Mouse (Mus musculus) granulocyte monocyte progenitor cell, adult 5-6 weeks (primary cell): ENCODE measurements around the gene Hist1h4a. TPM values are rescaled to one million over a fixed set of nuclear protein-coding genes. Genes with fewer than 3 reads are reported as not detected.

ENCODE experiments used
- ATAC-seq: replicated peaks from 2 replicates; pipeline ENCODE4 v1.8.0; 2016; ENCODE audit warnings: mild to moderate bottlenecking, moderate TSS enrichment, inconsistent platforms; ENCODE audit not compliant: poor library complexity, severe bottlenecking
- total RNA-seq, 2 experiments: library from RNA; stranded (forward) in 1 of 2; stranded (reverse) in 1 of 2; fragments of 200-712, 200-1000 nt in 1 of 2; fragments of >200 nt in 1 of 2; fragmentation: Nextera tagmentation in 1 of 2; gene quantifications; 2 replicates each; pipeline ENCODE4 v1.2.3; 2014 to 2017

Gene Hist1h4a
- total RNA-seq, 2 experiments from 2014 or later = 9.3 to 657 TPM

DNA sequence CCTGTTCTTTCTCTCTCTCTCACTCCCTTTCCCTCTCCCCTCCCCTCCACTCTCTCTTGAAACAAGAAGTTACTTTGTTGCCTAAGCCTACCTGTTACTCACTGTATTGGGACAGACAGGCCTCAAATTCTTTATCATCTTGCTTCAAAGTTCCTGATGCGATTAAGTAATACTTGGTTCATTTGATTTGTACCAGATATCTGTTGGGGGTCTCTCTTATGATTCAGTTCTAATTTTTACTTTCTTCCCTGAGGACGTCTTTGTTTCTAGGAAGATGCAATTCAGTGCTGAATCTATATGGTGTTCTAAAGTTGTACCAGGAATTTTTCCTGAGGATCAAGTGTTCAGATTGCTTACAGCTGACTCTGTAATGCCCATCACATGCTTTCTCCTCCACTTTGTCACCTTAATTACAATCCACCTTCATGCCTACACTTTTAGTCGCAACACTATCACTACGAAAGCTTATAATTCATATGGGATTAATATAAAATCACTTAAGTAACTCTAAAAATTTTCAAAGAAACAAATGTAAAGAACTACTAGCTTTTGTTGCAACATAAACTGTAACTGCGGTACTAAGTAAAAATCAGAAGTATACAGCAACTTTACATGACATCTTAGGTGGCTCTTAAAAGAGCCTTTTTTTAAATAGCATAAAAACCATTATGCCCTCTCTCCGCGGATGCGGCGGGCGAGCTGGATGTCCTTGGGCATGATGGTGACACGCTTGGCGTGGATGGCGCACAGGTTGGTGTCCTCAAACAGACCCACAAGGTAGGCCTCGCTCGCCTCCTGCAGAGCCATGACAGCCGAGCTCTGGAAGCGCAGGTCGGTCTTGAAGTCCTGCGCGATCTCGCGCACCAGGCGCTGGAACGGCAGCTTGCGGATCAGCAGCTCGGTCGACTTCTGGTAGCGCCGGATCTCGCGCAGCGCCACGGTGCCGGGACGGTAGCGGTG, 16.3 kb downstream of the Hist1h4a start:
- 0 out of 2 replicates have a peak, but pooled peaks have one; percentile 8 for ATAC-seq

DNA sequence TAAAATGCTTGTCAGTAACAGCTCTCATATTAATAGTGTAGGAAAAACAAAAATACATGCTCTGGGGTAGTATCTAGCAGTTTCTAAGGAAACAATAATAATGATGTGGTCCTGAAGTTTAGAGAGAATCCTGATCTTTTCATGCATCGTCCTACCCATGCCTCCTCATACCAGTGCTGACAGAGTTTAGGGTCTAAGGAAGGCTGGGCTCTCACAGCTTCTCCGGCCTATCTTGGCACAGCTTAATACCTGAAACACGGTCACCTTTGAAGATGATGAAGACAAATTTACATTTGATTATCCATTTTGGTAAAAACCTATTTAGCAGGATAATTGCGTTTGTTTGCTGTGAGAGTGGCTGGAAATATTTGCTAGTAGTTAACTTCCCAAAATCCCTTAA, 17.1 kb downstream of the Hist1h4a start:
- ATAC-seq = no peak

DNA sequence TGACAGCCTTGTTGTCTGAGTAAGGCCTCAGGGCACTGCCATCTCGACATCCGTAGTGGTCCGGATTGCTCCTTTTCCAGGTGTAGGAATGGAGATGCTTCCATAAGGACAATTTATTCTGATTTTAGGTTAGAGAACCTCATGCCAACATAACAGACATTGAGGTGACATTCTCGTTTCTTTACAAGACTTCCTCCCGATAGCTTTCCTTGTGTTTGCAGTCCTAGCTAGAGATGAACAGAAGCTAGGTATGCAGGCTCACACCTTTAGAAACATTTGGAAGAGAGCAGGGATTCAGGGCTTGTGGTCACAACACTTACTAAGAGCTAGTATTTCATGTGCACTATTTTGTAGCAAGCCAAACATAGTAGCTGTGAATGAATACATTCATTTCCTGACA, 17.8 kb downstream of the Hist1h4a start:
- no peak for ATAC-seq

DNA sequence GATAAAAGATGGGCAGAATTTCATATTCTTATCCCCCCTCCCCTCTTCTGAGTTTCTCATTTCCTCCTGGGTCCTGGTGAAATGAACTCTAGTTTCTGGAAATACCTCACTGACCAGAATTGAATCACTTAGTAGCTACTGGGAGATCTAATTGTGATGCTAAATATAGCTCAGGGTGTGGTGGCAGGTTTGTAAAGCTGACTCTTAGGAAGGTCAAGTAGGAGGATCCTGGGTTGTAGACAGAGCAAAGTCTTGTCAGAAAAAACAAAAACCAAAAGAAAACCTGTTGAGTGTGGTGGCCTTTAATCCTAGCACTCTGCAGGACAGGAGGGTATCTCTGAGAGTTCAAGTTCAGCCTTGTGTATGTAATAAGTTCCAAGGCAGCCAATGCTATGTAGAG, 19.0 kb downstream of the Hist1h4a start:
- ATAC-seq = no peak

DNA sequence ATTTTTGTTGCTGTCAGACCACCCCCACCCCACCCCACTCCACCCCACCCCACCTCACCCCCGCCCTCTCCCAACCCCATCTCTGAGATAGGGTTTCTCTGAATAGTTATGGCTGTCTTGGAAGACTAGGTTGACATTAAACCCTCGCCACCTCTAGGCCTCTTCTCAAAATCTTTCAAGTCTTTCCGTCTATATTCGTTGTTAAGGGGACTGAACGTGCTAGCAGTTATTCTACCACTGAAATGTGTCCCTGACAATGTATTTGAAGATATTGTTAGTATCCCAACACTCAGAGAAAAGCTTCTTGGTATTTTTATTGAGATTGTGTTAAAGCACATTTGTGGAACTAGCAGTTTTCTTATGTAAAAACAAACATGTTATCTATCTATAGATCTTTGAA, 20.1 kb downstream of the Hist1h4a start:
- ATAC-seq = no peak

DNA sequence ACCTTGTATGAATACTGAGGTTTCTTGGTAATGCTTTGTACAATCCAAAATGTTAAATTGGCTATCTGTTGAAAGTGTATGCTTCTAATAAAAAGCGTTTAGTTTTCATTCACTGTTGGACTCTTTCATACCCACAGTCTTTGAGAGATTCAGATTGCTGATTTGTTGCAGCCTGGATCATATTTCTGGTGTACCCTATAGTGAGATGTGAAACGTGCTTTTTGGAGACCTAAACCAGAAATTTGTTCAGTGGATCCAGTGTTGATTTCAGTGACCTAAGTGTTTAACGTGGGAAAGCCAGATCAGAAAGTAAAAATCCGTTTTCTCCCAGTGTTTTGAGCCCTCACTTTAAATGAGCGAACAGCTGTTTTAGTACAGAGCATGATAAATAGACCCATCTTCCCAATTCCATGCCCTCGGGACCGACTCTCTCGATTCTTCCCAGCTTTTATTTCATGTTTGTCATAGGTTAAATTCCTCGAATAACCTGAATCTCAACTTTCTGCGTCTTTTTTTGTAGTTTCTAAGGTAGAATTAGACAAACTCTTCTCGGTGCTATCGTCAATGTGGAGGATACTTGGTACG, 20.7 kb downstream of the Hist1h4a start:
- ATAC-seq = no peak

DNA sequence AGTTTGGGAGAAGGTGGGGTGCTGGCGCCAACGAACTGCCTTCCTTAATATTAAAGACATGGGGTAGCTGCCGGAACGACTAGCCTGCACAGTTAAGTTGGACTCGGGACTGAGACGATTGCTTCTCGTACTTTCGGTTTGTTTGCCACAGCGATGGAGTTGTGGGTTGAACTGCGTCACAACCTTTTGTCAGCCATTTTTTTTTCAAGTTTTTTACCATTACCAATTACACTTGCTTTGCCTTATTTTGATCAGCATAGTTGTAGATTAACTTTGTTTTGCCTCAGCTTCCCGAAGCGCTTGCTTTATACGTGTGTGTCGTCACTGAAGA, 21.1 kb downstream of the Hist1h4a start:
- ATAC-seq = no peak

DNA sequence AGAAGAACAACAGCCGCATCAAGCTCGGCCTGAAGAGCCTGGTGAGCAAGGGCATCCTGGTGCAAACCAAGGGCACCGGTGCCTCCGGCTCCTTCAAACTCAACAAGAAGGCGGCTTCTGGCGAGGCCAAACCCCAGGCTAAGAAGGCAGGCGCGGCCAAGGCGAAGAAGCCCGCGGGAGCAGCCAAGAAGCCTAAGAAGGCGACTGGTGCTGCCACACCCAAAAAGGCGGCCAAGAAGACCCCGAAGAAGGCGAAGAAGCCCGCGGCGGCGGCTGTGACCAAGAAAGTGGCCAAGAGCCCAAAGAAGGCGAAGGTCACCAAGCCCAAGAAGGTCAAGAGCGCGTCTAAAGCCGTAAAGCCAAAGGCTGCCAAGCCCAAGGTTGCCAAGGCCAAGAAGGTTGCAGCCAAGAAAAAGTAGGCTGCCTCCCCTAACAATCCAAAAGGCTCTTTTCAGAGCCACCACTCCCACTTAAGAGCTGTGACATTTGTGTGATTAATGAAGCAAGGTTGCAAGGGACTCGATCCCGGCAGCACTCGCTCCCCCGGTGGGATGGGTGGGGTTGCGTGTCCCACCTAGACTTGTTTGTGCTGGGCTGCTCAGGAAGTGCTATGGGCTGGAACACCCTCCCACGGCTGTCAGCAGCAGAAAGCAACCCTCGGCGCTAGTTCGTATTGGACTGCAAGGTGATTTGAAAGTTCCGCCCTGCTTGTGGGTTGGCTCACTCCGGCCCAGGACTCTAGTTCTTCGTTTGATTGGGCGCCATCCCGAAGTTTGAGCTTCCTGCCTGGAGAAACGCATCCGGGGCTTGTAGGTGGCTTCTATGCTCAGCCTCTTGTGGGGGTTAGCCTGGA, 21.7 kb downstream of the Hist1h4a start:
- ATAC-seq = peak; percentile 72

DNA sequence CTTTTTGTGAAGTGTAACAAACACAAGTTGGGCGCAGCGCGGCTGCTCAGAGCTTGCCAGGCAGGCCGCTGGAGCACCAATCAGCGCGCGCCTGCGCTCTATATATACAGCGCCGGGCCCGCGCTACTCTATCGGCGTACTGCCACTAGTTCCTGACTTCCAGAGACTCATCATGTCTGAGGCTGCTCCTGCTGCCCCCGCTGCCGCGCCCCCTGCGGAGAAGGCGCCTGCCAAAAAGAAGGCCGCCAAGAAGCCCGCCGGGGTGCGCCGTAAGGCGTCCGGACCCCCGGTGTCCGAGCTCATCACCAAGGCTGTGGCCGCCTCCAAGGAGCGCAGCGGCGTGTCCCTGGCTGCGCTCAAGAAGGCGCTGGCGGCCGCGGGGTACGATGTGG, 22.4 kb downstream of the Hist1h4a start, which contains the start of gene Hist1h1c:
Gene Hist1h1c (plus strand): TSS at position 132 of the 392 bp plus-strand sequence.
- ATAC-seq = peak; percentile 68

DNA sequence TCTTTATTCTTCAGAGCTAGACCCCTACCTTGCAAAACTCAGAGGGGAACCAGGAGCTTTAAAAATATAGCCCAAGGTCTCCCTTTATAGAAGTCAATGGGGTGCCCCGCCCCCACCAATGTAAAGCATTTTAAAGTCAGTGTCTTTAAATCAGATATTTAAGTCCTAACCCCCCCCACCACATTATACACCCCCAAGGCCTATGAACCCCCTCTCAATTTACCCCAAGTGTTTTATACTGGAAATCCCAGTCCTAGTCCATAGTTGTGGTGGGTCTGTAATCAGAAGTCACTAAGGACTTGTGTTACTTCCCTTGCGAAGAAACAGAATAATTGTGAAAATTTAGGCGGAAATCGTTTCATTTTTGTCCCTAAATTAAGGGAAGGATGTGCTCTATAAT, 23.0 kb downstream of the Hist1h4a start:
- no peak for ATAC-seq

DNA sequence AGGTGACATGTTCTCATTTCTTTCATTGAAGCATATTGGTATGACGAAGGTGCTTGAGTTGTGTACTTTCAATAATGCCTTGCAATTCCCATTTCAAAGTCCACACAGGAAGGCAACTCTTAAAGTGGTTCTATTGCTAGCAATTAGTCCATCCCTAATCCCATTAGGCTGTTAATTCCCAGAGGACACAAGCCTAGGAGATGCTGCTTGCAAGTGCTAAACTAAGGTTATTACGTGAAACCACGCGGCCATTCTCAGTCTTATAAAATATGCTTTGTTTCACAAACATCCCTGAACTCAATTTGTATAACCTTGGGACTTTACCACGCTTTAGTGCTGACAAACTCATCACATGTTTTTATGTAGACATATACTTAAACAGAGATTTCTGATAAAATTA, 23.9 kb downstream of the Hist1h4a start:
- no peak for ATAC-seq

DNA sequence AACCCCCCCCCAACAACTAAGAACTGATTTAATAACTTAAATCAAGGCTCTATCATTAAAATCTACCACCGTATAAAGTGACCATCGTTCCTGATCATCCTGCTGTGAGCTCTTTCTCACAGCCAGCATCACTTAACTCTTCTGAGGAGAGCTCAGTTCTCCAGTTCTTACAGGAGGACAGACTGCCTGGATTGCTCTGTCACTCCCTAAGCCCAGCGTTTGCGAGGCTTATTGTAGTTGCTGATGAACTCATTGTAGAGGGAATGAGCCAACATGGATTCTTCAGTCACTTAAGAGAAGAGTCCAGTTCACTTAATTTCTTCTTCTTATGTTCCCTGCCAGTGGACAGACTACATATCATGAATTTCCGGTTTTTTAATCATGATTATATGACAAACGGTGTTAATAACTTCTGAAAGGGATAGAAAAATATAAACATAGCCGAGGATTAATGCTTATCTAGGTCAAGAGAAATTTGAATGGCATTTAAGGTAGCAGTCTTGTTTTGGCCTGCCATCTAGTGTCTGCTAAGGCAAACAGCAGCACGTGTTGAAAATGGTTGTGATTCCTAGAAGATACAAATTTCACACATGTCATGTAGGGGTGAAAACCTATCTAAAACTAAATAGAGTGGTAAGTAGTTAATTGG, 28.8 kb downstream of the Hist1h4a start:
- ATAC-seq = peak; percentile 66; the same call in 1 of the 2 replicates

DNA sequence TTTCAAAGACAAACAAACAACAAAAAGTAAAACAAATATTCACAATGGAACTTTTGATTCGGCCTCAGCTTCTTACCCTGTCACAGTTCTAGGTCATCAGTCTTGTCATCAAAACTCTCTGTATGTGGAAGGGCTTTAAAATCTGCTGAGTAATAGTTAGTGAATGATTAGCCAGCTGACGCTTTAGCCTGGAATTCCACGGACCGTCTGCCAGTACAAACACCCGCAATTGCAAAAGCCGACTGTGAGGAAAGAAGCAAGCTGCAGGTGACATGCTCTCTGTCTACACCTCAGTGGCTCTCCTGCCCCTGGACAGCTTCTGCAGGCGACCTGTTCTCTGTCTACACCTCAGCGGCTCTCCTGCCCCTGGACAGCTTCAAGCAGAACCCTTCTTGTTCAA, 30.6 kb downstream of the Hist1h4a start:
- no peak for ATAC-seq

DNA sequence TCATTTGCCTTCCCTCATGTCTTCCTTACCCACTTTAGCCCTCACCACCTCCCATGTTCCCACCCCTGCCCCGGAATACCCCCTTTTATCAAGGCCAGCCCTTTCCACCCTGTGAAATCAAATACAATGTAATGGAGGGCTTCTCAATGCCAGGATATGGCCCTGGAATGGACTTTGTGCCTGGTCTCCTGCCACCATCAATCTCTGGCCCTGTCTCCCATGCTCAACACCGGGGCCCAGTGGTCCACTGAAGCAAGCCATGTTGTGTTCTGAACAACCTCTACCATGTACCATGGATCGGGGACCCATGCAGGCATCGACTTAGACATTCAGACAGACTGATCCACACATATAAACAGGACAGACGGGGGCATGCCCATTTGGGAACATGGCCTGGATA, 31.3 kb downstream of the Hist1h4a start:
- no peak for ATAC-seq

DNA sequence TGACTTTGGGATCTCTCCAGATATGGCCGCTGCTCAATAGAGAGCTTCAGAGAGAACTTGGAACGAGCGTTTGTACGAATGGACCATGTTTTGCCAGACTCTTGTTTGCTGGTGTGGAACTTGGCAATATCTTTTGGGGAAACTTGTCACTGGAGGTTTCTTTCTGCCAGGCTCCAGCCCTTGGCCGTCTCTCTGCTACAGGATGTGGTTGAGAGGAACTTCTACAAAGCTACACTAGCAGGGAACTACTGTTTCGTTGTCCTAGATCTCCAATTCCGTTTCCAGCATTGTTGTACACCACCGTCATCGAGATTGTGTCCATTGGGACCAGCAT, 31.9 kb downstream of the Hist1h4a start:
- peak; percentile 76 for ATAC-seq

DNA sequence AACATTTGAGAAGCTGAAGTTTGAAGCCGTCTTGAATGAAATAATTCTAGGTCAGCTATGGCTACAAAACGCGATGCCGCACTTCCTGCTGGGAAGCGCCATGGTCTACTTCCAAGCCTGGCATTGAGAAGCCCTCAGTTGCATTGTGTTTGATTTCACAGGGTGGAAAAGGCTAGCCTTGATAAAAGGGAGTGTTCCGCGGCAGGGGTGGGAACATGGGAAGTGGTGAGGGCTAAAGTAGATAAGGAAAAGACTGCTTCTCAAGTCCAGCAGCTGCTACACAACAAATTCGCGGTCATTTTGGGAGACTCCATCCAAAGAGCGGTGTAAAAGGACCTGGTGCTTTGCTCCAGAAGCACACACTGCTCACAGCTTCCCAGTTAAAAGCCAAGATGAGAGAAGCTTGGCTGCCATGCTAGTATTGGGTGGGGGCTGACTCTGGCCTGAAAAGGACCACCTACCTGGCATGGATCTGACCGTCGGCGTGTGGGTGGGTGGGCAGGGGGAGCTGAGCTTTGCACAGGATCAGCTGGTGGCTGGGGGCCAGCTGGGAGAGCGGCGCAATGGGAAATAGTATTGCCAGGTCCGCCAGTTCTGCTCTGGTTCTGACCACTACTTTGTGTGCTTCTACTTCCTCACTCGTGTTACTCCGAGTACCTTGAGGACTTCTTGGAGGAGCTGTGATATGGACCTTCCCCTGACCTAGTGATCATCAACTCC, 32.4 kb downstream of the Hist1h4a start:
- ATAC-seq = peak; percentile 34

DNA sequence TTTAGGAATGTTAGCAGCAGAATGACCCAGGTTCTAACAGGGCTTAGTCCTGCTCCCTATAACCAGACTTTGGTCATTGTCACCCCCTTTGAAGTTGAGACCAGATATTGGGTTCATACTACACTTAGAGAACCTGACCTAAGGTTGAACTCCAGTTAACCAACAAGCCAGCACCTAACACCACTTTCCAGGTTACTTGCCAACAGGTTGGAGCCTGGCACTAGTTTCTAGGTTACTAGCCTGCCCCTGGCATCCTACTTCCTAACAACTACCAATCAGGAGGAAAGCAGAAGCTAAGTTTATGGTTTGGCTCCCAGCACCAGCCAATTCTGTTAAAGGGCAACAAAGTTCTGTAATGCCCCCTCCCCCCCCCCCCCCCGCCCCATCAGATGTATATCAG, 35.8 kb downstream of the Hist1h4a start:
- no peak for ATAC-seq

DNA sequence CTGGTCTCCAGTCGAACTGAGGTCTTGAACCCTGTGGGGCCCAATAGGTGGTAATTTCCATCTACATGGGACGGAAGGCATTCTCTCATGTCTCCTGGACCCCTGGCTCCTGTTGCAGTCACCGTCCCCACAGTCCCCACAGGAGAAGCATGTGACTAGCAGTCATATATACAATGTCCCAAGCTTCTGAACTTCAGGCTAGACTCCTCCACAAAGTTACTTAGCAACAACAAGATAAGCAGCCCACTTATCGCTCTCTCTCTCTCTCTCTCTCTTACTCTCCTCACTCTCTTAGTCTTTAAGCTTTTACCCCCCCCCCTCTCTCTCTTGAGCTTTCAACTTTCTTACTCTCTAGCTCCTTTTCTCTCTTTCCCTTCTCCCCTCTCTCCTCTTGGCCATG, 36.8 kb downstream of the Hist1h4a start:
- no peak for ATAC-seq

DNA sequence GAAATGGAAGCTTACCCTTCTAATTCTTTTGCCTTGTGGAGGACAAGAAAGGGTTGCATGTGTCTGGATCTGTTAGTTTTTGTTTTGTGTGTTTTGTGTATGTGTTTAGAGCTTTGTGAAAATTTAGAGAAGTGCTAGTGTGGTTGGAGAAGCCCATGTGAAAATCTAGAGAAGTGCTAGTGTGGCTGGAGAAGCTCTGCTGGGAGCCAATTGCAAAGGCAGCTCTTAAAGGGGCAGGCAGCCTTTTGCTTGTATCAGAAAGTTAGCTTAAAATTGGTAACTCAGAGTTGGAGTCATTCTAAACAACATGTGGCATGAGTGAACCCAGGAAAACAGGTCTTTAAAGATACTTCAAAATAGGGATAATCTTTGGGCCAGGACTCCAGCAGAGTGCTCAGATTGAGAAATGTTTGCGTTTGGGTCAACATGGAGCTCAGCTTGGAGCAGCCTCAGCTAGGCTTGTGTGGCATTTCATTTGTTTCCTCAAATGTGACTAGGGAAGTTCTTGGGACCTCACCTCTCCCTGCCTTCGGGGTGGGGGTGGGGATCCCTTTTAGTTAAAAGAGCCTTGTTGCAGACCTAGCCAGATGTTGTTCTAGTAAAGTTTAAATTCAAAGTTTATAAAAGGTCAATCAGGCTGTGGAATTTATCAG, 43.3 kb downstream of the Hist1h4a start:
- 0 out of 2 replicates have a peak, but pooled peaks have one; percentile 41 for ATAC-seq
